Mouse (Mus musculus) midbrain, embryonic 16.5 days (tissue): ENCODE measurements at regions not wholly inside any gene's neighbourhood (a gene's known extent, or its start where the extent isn't known, plus 50 kb on each side); places are given as distances from the start of the nearest gene placed in this dataset.
A peak's percentile ranks its signal among the peaks of the same experiment; 100 is the strongest.

ENCODE experiments used
- ATAC-seq: fragments of 200-750 bp; cut with Nextera tagmentation; 2 replicates; pipeline ENCODE4 v1.8.0; 2017; ENCODE audit warnings: moderate TSS enrichment
- H3K27ac ChIP-seq: fragments of 300-500 bp; sonication (generic); 2 replicates; pipeline ENCODE4 v1.5.1; 2014; ENCODE audit warnings: mild to moderate bottlenecking, low read length, mixed read lengths
- H3K27me3 ChIP-seq: fragments of 300-500 bp; sonication (generic); 2 replicates; pipeline ENCODE4 v1.6.1; 2014; ENCODE audit warnings: low read depth, low read length, mixed read lengths; ENCODE audit not compliant: control insufficient read depth, insufficient read depth
- H3K36me3 ChIP-seq: fragments of 300-500 bp; sonication (generic); 2 replicates; pipeline ENCODE4 v1.6.1; 2014; ENCODE audit warnings: mild to moderate bottlenecking, low read length, moderate library complexity, mixed read lengths; ENCODE audit not compliant: control insufficient read depth, insufficient read depth
- H3K4me1 ChIP-seq: fragments of 300-500 bp; sonication (generic); 2 replicates; pipeline ENCODE4 v1.6.1; 2014; ENCODE audit warnings: mild to moderate bottlenecking, low read length, mixed read lengths; ENCODE audit not compliant: control insufficient read depth, insufficient read depth
- H3K4me2 ChIP-seq: fragments of 300-500 bp; sonication (generic); 2 replicates; pipeline ENCODE4 v1.6.1; 2014; ENCODE audit warnings: mild to moderate bottlenecking, low read length, mixed read lengths
- H3K4me3 ChIP-seq: fragments of 300-500 bp; sonication (generic); 2 replicates; pipeline ENCODE4 v1.5.1; 2014; ENCODE audit warnings: low read depth, mild to moderate bottlenecking, low read length, moderate library complexity, mixed read lengths
- H3K9ac ChIP-seq: fragments of 300-500 bp; sonication (generic); 2 replicates; pipeline ENCODE4 v1.6.1; 2014; ENCODE audit warnings: low read depth, low read length, mixed read lengths
- H3K9me3 ChIP-seq: fragments of 300-500 bp; sonication (generic); replicated peaks from 2 replicates; pipeline ENCODE4 v1.6.1; 2014; ENCODE audit warnings: mild to moderate bottlenecking, low read length, mixed read lengths; ENCODE audit not compliant: control insufficient read depth, poor library complexity, severe bottlenecking
- WGBS: fragments of 180-500 bp; shearing (Covaris S2); extraction: QIAGEN DNeasy Blood & Tissue Kit; methylation state at CpG from one replicate; pipeline ENCODE4 v1.1.7; 2014; 5-methylcytosine and 5-hydroxymethylcytosine counted together

DNA sequence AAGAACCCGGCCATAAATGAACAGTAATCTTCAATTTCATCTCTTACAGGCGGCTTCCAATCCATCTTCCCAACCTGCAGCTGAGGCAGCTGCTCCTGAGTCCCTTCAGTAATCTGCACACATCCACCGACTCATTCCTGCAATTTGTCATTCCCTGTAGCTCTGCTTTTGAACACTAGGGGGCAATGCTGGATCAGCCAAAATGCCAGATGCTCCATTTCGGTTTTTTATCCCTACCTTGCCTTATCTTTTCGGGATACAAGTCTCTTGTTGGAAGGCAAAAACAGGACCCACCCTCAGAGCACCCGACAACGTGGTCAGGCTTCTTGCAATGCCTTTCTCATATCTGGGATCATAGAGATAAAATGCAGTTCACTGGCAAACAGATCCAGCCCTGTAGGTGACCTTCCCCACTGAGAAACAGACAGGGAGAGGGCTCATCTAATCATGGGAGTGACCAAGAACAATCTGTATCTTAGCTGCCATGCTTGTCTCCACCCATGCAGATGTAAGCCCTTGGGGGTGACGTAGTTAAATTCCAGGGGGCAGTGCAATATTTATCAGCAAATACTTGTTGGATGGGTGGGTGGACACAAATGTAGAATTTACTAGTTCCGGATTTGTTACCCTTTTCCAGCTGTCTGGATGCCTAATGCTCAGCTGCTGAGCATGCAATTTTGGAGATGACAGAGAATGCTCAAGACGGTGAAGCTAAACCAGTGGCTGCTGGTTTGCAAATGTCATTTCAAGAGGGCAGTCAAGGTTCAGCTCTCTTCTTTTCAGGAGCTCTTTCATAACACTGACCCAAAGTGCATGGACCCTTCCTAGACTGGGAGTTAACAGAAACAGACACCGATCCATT lies 189.1 kb downstream of the Dad1 start:
- no peaks in the 10 kb centered on the region for H3K36me3 ChIP-seq
- H3K27me3 ChIP-seq, result no peaks in the 10 kb centered on the region
- WGBS, result 21% methylated on average over 11 of the region's 11 CpGs
- peak overlapping the region; percentile 1; the same call in 1 of the 2 replicates for H3K9ac ChIP-seq
- H3K4me3 ChIP-seq, result no peak overlapping the region
- ATAC-seq, result peak; percentile 46
- H3K9me3 ChIP-seq, result no peaks in the 10 kb centered on the region
- peak overlapping the region; percentile 34 for H3K27ac ChIP-seq
- H3K4me1 ChIP-seq, result peaks cover 7% of the 10 kb centered on the region; the same call in 1 of the 2 replicates
- peak overlapping the region; percentile 18 for H3K4me2 ChIP-seq

GRCm38 (mm10) chr14:54061570-54061969 lies 192.3 kb downstream of the Dad1 start:
- no peak overlapping the region for H3K9ac ChIP-seq
- H3K27ac ChIP-seq, result peak overlapping the region; percentile 35; the same call in 1 of the 2 replicates
- H3K4me3 ChIP-seq, result no peak overlapping the region

GRCm38 (mm10) chr14:54059776-54060175 lies 194.1 kb downstream of the Dad1 start:
- H3K27me3 ChIP-seq, result no peaks in the 10 kb centered on the region
- 28% methylated on average over 4 of the region's 4 CpGs for WGBS
- H3K9me3 ChIP-seq, result no peaks in the 10 kb centered on the region
- H3K4me3 ChIP-seq, result no peak overlapping the region
- H3K4me1 ChIP-seq, result peaks cover 10% of the 10 kb centered on the region
- peak overlapping the region; percentile 6; the same call in 1 of the 2 replicates for H3K27ac ChIP-seq
- H3K4me2 ChIP-seq, result peak overlapping the region; percentile 33; the same call in 1 of the 2 replicates
- ATAC-seq, result peak; percentile 87
- no peaks in the 10 kb centered on the region for H3K36me3 ChIP-seq
- H3K9ac ChIP-seq, result peak overlapping the region; percentile 23; the same call in 1 of the 2 replicates

More at GRCm38 (mm10) chr14:54061570-54061969, 192.3 kb downstream of the Dad1 start:
- H3K4me1 ChIP-seq, result peaks cover 10% of the 10 kb centered on the region
- 13% methylated on average over 3 of the region's 3 CpGs for WGBS
- H3K9me3 ChIP-seq, result no peaks in the 10 kb centered on the region
- H3K4me2 ChIP-seq, result no peak overlapping the region
- ATAC-seq, result peak; percentile 42; the same call in 1 of the 2 replicates
- no peaks in the 10 kb centered on the region for H3K36me3 ChIP-seq
- no peaks in the 10 kb centered on the region for H3K27me3 ChIP-seq

GRCm38 (mm10) chr14:54059096-54059495 lies 194.8 kb downstream of the Dad1 start:
- Histone ChIP-seq H3K27me3 (no peaks in the 10 kb centered on the region), H3K4me2 (no peak overlapping the region), H3K4me3 (no peak overlapping the region), H3K9ac (no peak overlapping the region), H3K36me3 (no peaks in the 10 kb centered on the region), H3K4me1 (peaks cover 10% of the 10 kb centered on the region), H3K27ac (0 out of 2 replicates have a peak overlapping the region, but pooled peaks have one; percentile 0), H3K9me3 (no peaks in the 10 kb centered on the region)
- ATAC-seq, result peak; percentile 13
- WGBS, result 82% methylated on average over 6 of the region's 6 CpGs

DNA sequence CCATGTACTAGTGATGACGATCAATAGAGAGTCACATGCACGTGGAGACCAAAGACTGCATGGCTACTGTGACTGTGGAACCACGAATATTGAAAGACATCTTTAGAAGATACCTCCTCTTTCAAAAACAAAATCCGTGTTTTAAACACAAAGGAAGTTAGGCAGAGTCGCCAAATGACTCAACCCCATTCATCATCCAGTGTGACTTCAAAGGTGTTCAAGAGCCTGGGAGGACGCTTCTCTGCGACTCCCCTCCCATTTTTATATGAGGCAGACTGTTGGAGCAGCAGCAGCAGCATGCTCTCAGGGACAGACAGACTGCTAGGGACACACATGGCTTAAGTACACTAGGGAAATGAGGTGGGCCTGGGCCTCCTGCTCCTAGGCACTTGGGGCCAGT lies 197.2 kb downstream of the Dad1 start:
- H3K9me3 ChIP-seq, result no peaks in the 10 kb centered on the region
- H3K9ac ChIP-seq, result no peak overlapping the region
- H3K4me3 ChIP-seq, result no peak overlapping the region
- no peaks in the 10 kb centered on the region for H3K27me3 ChIP-seq
- WGBS, result 87% methylated on average over 7 of the region's 7 CpGs
- H3K4me2 ChIP-seq, result no peak overlapping the region
- no peak overlapping the region for H3K27ac ChIP-seq
- H3K36me3 ChIP-seq, result no peaks in the 10 kb centered on the region
- no peak for ATAC-seq
- peaks cover 10% of the 10 kb centered on the region for H3K4me1 ChIP-seq

GRCm38 (mm10) chr14:54055390-54055789 lies 198.5 kb downstream of the Dad1 start:
- no peak overlapping the region for H3K4me2 ChIP-seq
- H3K9me3 ChIP-seq, result no peaks in the 10 kb centered on the region
- ATAC-seq, result no peak
- no peak overlapping the region for H3K27ac ChIP-seq
- no peaks in the 10 kb centered on the region for H3K36me3 ChIP-seq
- no peaks in the 10 kb centered on the region for H3K27me3 ChIP-seq
- H3K4me1 ChIP-seq, result peaks cover 9% of the 10 kb centered on the region
- no peak overlapping the region for H3K4me3 ChIP-seq
- 47% methylated on average over 6 of the region's 6 CpGs for WGBS
- H3K9ac ChIP-seq, result no peak overlapping the region

DNA sequence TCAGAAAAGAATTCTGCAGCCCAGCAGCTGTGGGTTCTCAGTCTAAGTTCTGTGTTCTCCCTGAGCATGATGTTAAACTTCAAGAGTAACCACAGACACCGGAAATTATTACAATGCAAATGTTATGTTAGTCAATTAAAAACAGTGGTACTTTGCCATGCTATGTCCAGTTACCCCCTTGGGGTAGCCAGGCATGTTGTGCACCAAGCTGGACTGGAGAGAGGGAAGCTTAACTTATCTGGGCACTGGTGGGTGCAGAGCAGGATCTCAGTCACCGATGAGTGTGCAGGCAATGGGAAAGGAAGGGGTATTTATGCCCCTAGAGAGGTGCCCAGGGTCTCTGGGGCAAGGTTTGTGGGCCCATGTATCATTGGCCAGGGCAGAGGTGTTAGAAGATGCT lies 211.6 kb downstream of the Dad1 start:
- Histone ChIP-seq H3K27me3 (no peaks in the 10 kb centered on the region), H3K4me3 (no peak overlapping the region), H3K4me2 (no peak overlapping the region), H3K27ac (no peak overlapping the region), H3K9ac (no peak overlapping the region), H3K36me3 (no peaks in the 10 kb centered on the region), H3K4me1 (no peaks in the 10 kb centered on the region), H3K9me3 (no peaks in the 10 kb centered on the region)
- 98% methylated on average over 2 of the region's 2 CpGs for WGBS
- ATAC-seq, result no peak

DNA sequence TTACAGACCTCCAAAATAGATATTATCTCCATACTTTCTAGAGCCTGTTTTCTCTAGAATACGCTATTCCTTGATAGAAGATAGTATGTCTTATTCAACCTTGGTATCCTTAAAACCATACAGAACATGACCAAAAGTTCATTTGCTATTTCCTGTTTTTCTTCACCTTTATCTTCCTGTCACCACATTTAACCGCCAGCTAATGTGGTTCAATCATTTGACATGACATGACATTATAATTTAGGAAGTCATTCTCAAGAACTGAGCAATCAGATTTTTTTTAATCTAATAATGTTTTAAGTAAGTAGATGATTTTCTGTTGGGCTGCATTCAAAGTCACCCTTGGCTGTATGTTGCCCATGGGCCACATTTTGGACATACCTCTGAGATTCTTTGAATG lies 213.3 kb downstream of the Dad1 start:
- H3K36me3 ChIP-seq, result no peaks in the 10 kb centered on the region
- no peaks in the 10 kb centered on the region for H3K9me3 ChIP-seq
- no peak overlapping the region for H3K27ac ChIP-seq
- 89% methylated on average over 2 of the region's 2 CpGs for WGBS
- no peak overlapping the region for H3K9ac ChIP-seq
- no peaks in the 10 kb centered on the region for H3K27me3 ChIP-seq
- no peak overlapping the region for H3K4me2 ChIP-seq
- ATAC-seq, result no peak
- H3K4me3 ChIP-seq, result no peak overlapping the region
- H3K4me1 ChIP-seq, result no peaks in the 10 kb centered on the region

GRCm38 (mm10) chr14:54034516-54034915 lies 219.4 kb downstream of the Dad1 start:
- no peaks in the 10 kb centered on the region for H3K36me3 ChIP-seq
- H3K27ac ChIP-seq, result no peak overlapping the region
- H3K9ac ChIP-seq, result no peak overlapping the region
- H3K4me3 ChIP-seq, result no peak overlapping the region
- H3K4me2 ChIP-seq, result no peak overlapping the region
- H3K4me1 ChIP-seq, result no peaks in the 10 kb centered on the region
- 82% methylated on average over 2 of the region's 2 CpGs for WGBS
- H3K27me3 ChIP-seq, result no peaks in the 10 kb centered on the region
- ATAC-seq, result no peak
- H3K9me3 ChIP-seq, result no peaks in the 10 kb centered on the region
